Mouse (Mus musculus): Measurements from ENCODE around the gene Stip1. TPM values are rescaled to one million over a fixed set of nuclear protein-coding genes. Genes with fewer than 3 reads are reported as not detected.
"Not testable (repeated sequence)": the region's sequence is repeated elsewhere in the genome, so short reads cannot be mapped to it uniquely, and the experiment has no call there.

The Stip1 gene
- polyA plus RNA-seq, 1 experiment from 2014 or later = 273 TPM

- ATAC-seq = no peak
- Histone ChIP-seq H3K9me3 (no peaks in the 10 kb centered on the region), H3K9ac (replicated peaks) (no peak overlapping the region), H3K4me2 (replicated peaks) (peak overlapping the region; percentile 99), H3K36me3 (no peaks in the 10 kb centered on the region), H3K27ac (no peak overlapping the region), H3K27me3 (peaks cover 53% of the 10 kb centered on the region), H3K4me3 (replicated peaks) (no peak overlapping the region), H3K4me1 (replicated peaks) (peaks cover 26% of the 10 kb centered on the region)
- WGBS = 49% methylated on average over 6 of the region's 6 CpGs
Observed at GRCm38 (mm10) chr19:7058541-7058940, 18.8 kb upstream of the Stip1 start.

GRCm38 (mm10) chr19:7057722-7058207, 18.0 kb upstream of the Stip1 start:
- Histone ChIP-seq H3K36me3 (no peaks in the 10 kb centered on the region), H3K27ac (no peak overlapping the region), H3K9me3 (no peaks in the 10 kb centered on the region), H3K4me3 (replicated peaks) (peak overlapping the region; percentile 67), H3K9ac (replicated peaks) (no peak overlapping the region), H3K4me1 (replicated peaks) (peaks cover 26% of the 10 kb centered on the region), H3K4me2 (replicated peaks) (peak overlapping the region; percentile 99), H3K27me3 (peaks cover 53% of the 10 kb centered on the region)
- WGBS = 0% methylated on average over 15 of the region's 15 CpGs
- peak; percentile 64 for ATAC-seq

- Histone ChIP-seq H3K27me3 (peaks cover 53% of the 10 kb centered on the region), H3K4me2 (replicated peaks) (peak overlapping the region; percentile 99), H3K4me1 (replicated peaks) (peaks cover 26% of the 10 kb centered on the region), H3K36me3 (no peaks in the 10 kb centered on the region), H3K4me3 (replicated peaks) (peak overlapping the region; percentile 67), H3K9ac (replicated peaks) (peak overlapping the region; percentile 65), H3K27ac (no peak overlapping the region), H3K9me3 (no peaks in the 10 kb centered on the region)
- peak; percentile 49 for ATAC-seq
- 5% methylated on average over 16 of the region's 16 CpGs for WGBS
Observed at GRCm38 (mm10) chr19:7057126-7057721, 17.5 kb upstream of the Stip1 start.

GRCm38 (mm10) chr19:7056248-7057087, 16.7 kb upstream of the Stip1 start, which contains the start of gene Macrod1:
Gene Macrod1 (plus strand): TSS chr19:7056810.
- Histone ChIP-seq H3K4me2 (replicated peaks) (peak within 1 kb of the TSS; percentile 99), H3K4me1 (replicated peaks) (peaks cover 26% of the 10 kb centered on the region), H3K9ac (replicated peaks) (peak within 1 kb of the TSS; percentile 65), H3K27ac (no peak within 1 kb of the TSS), H3K4me3 (replicated peaks) (peak within 1 kb of the TSS; percentile 67), H3K27me3 (peaks cover 53% of the 10 kb centered on the region), H3K9me3 (no peaks in the 10 kb centered on the region), H3K36me3 (no peaks in the 10 kb centered on the region)
- WGBS = 1% methylated on average over 72 of the region's 72 CpGs
- ATAC-seq = peak; percentile 90

GRCm38 (mm10) chr19:7055173-7055572, 15.4 kb upstream of the Stip1 start:
- Histone ChIP-seq H3K4me1 (replicated peaks) (peaks cover 26% of the 10 kb centered on the region), H3K27me3 (peaks cover 48% of the 10 kb centered on the region), H3K4me2 (replicated peaks) (no peak overlapping the region), H3K27ac (no peak overlapping the region), H3K36me3 (no peaks in the 10 kb centered on the region), H3K9me3 (no peaks in the 10 kb centered on the region), H3K4me3 (replicated peaks) (no peak overlapping the region), H3K9ac (replicated peaks) (no peak overlapping the region)
- WGBS = 39% methylated on average over 3 of the region's 3 CpGs
- no peak for ATAC-seq

GRCm38 (mm10) chr19:7054772-7055171, 15.0 kb upstream of the Stip1 start:
- no peak for ATAC-seq
- H3K27ac ChIP-seq = no peak overlapping the region
- H3K9me3 ChIP-seq = no peaks in the 10 kb centered on the region
- peaks cover 44% of the 10 kb centered on the region for H3K27me3 ChIP-seq
- H3K9ac ChIP-seq (replicated peaks) = no peak overlapping the region
- WGBS = 73% methylated on average over 10 of the region's 10 CpGs
- peaks cover 26% of the 10 kb centered on the region for H3K4me1 ChIP-seq (replicated peaks)
- H3K4me2 ChIP-seq (replicated peaks) = no peak overlapping the region
- H3K36me3 ChIP-seq = no peaks in the 10 kb centered on the region
- H3K4me3 ChIP-seq (replicated peaks) = no peak overlapping the region

- 79% methylated on average over 4 of the region's 4 CpGs for WGBS
- not testable (repeated sequence) for H3K36me3 ChIP-seq; H3K4me2 ChIP-seq (replicated peaks); ATAC-seq; H3K4me3 ChIP-seq (replicated peaks); H3K9ac ChIP-seq (replicated peaks); H3K9me3 ChIP-seq; H3K27ac ChIP-seq
- peaks cover 31% of the 10 kb centered on the region for H3K27me3 ChIP-seq
- peaks cover 23% of the 10 kb centered on the region for H3K4me1 ChIP-seq (replicated peaks)
Observed at GRCm38 (mm10) chr19:7053382-7053781, 13.6 kb upstream of the Stip1 start.

- 50% methylated on average over 4 of the region's 4 CpGs for WGBS
- no peak overlapping the region for H3K27ac ChIP-seq
- H3K4me3 ChIP-seq (replicated peaks) = no peak overlapping the region
- no peaks in the 10 kb centered on the region for H3K36me3 ChIP-seq
- H3K9ac ChIP-seq (replicated peaks) = no peak overlapping the region
- no peaks in the 10 kb centered on the region for H3K9me3 ChIP-seq
- no peaks in the 10 kb centered on the region for H3K27me3 ChIP-seq
- H3K4me2 ChIP-seq (replicated peaks) = no peak overlapping the region
- H3K4me1 ChIP-seq (replicated peaks) = peaks cover 5% of the 10 kb centered on the region
- no peak for ATAC-seq
Observed at GRCm38 (mm10) chr19:7044706-7045105, 4.9 kb upstream of the Stip1 start.

GRCm38 (mm10) chr19:7044279-7044678, 4.5 kb upstream of the Stip1 start:
- H3K36me3 ChIP-seq = no peaks in the 10 kb centered on the region
- no peak overlapping the region for H3K4me3 ChIP-seq (replicated peaks)
- no peak overlapping the region for H3K27ac ChIP-seq
- no peak for ATAC-seq
- H3K9ac ChIP-seq (replicated peaks) = no peak overlapping the region
- peaks cover 5% of the 10 kb centered on the region for H3K4me1 ChIP-seq (replicated peaks)
- H3K27me3 ChIP-seq = no peaks in the 10 kb centered on the region
- H3K4me2 ChIP-seq (replicated peaks) = no peak overlapping the region
- 73% methylated on average over 4 of the region's 4 CpGs for WGBS
- H3K9me3 ChIP-seq = no peaks in the 10 kb centered on the region

- WGBS = 91% methylated on average over 2 of the region's 2 CpGs
- Histone ChIP-seq H3K9ac (replicated peaks) (no peak overlapping the region), H3K36me3 (0 out of 2 replicates have a peak, but pooled peaks cover 3% of the 10 kb centered on the region), H3K27ac (no peak overlapping the region), H3K4me3 (replicated peaks) (no peak overlapping the region), H3K9me3 (no peaks in the 10 kb centered on the region), H3K4me2 (replicated peaks) (peak overlapping the region; percentile 88; the same call in 1 of the 2 replicates), H3K27me3 (no peaks in the 10 kb centered on the region), H3K4me1 (replicated peaks) (peaks cover 32% of the 10 kb centered on the region)
- no peak for ATAC-seq
Observed at GRCm38 (mm10) chr19:7041171-7041570, 1.4 kb upstream of the Stip1 start.

GRCm38 (mm10) chr19:7040637-7041130, 917 bp upstream of the Stip1 start:
- Histone ChIP-seq H3K27ac (peak overlapping the region; percentile 95), H3K9me3 (no peaks in the 10 kb centered on the region), H3K27me3 (no peaks in the 10 kb centered on the region), H3K9ac (replicated peaks) (peak overlapping the region; percentile 79), H3K36me3 (peaks cover 3% of the 10 kb centered on the region; the same call in 1 of the 2 replicates), H3K4me1 (replicated peaks) (peaks cover 33% of the 10 kb centered on the region), H3K4me3 (replicated peaks) (peak overlapping the region; percentile 54), H3K4me2 (replicated peaks) (peak overlapping the region; percentile 88)
- 23% methylated on average over 13 of the region's 13 CpGs for WGBS
- no peak; the same call in 1 of the 2 replicates for ATAC-seq
